Comparison of ENCODE assay signal across 21 mouse cellular contexts in the genomic region with DNA sequence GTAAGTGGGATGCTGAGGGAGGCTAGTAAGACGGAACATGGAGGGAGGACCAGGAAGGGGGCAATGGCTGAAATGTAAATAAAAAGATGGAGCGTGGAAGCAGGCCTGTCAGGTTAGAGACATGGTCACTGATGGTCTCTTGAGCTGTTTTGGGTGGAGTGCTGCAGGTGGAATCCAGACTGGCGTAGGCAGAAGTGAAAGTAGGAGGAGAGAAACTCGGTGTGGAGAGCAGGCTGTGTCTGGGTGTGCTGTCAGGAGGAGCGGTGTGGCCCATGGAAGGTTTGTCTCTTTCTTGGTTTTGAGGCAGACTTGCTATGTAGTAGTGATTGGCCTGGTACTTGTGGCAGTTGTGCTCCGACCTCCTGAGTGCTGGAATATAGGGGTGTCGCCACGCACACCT. TPM values are rescaled to one million over a fixed set of nuclear protein-coding genes. Genes with fewer than 3 reads are reported as not detected.
DNase-seq lines count a peak whose midpoint lies in the region; ATAC-seq and TF ChIP-seq lines count a peak whose summit lies in the region.
"Had no signal": no experiment of that assay in that cellular context is flagged by ENCODE, and none has a peak within 500 bp of the region (broad histone marks: within the 10 kb centered on the region; RNA-seq: fewer than 3 reads in every experiment).

No protein-coding gene starts in this region.

- no peak for TF ChIP-seq POLR2A in CH12.LX (IDR thresholded peaks at IDR 0.05; ENCODE audit: low read depth, low read length)

- no peak for DNase-seq in left cerebral cortex, adult 2 months (ENCODE audit: extremely low spot score in 1 of 2, low spot score in 2 of 2)
- no peak for DNase-seq in left cerebral cortex, adult 8-10 months (ENCODE audit: low spot score in 2 of 2)
- peak; percentile 29 for DNase-seq in CH12.LX (ENCODE audit: extremely low read depth)
- no peak for DNase-seq in thymus, postnatal 36 days
- DNase-seq in ovary, postnatal 36 days (ENCODE audit: low spot score), result no peak
- DNase-seq: adrenal gland, postnatal 10 days; B cell, adult 2 months; cerebellum, adult 11-12 months; cerebellum, adult 9-10 months; cerebellum, postnatal 25 days; gastrocnemius, adult 2 months; gastrocnemius, postnatal 25 days; heart, postnatal 14 days had no signal

- peak; percentile 69 for ATAC-seq in granulocyte monocyte progenitor cell, adult 5-6 weeks (replicated peaks; ENCODE audit: poor library complexity, severe bottlenecking)
- ATAC-seq: CD4-positive, CD25-positive, alpha-beta regulatory T cell, adult 4 months; forebrain, embryonic 15.5 days; hindbrain, postnatal 0 days had no signal

- peak; percentile 51; the same call in 1 of the 2 replicates for TF ChIP-seq EP300 in CH12.LX (IDR thresholded peaks at IDR 0.05; ENCODE audit: low read length)

- TF ChIP-seq CTCF in left cerebral cortex, adult 2 months (IDR thresholded peaks at IDR 0.05), result no peak
- no peak for TF ChIP-seq CTCF in CH12.LX (conservative IDR thresholded peaks at IDR 0.05 in 1 of 2, IDR thresholded peaks at IDR 0.05 in 1 of 2; ENCODE audit: low read depth in 2 of 2, low read length in 2 of 2)

- dilution Hi-C loops in CH12.LX (cut with MboI; ENCODE audit: extremely low pct_ligation_motif_present, extremely low pct_unique_long_range_greater_than_20kb, low sequenced_read_pairs), result no loop called here

- no peaks in the 10 kb centered on the region for H3K27me3 ChIP-seq in CH12.LX (replicated peaks)
- H3K27me3 ChIP-seq: embryonic facial prominence, embryonic 12.5 days; forebrain, embryonic 15.5 days; heart, embryonic 15.5 days; hindbrain, embryonic 13.5 days had no signal

- intact Hi-C loops in left cerebral cortex, adult 2 months (cut with DNase I), result no loop called here

- peaks cover 0 to 22% of the 10 kb centered on the region in 2 experiments for H3K36me3 ChIP-seq in CH12.LX (replicated peaks in 1 of 2; ENCODE audit: control insufficient read depth in 1 of 2, insufficient read depth in 1 of 2, low read length in 1 of 2)
- H3K36me3 ChIP-seq: embryonic facial prominence, embryonic 12.5 days; forebrain, embryonic 15.5 days; heart, embryonic 15.5 days; hindbrain, embryonic 13.5 days had no signal

- no peaks in the 10 kb centered on the region for H3K9me3 ChIP-seq in CH12.LX (replicated peaks; ENCODE audit: low read length)
- H3K9me3 ChIP-seq: embryonic facial prominence, embryonic 12.5 days; forebrain, embryonic 15.5 days; heart, embryonic 10.5 days; heart, embryonic 15.5 days; hindbrain, embryonic 13.5 days had no signal

- peak overlapping the region; percentile 36 for H3K27ac ChIP-seq in left cerebral cortex, adult 2 months
- H3K27ac ChIP-seq in CH12.LX (ENCODE audit: insufficient read depth, low read depth), result no peak overlapping the region
- H3K27ac ChIP-seq: embryonic facial prominence, embryonic 12.5 days; forebrain, embryonic 15.5 days; gastrocnemius, adult 2 months; heart, embryonic 15.5 days; hindbrain, embryonic 13.5 days; hindbrain, postnatal 0 days had no signal

- H3K4me1 ChIP-seq in CH12.LX (ENCODE audit: control insufficient read depth in 1 of 2, insufficient read depth in 2 of 2), result peaks cover 18 to 49% of the 10 kb centered on the region in 2 experiments
- H3K4me1 ChIP-seq: embryonic facial prominence, embryonic 12.5 days; forebrain, embryonic 15.5 days had no signal

- in situ Hi-C loops in CH12.LX (cut with MboI; ENCODE audit: low pct_ligation_motif_present, low pct_unique_long_range_greater_than_20kb, low sequenced_read_pairs), result no loop called here

- no peaks in the 10 kb centered on the region for H3K79me2 ChIP-seq in CH12.LX (replicated peaks; ENCODE audit: control insufficient read depth, extremely low read depth, insufficient read depth, poor library complexity, severe bottlenecking)

- no peak overlapping the region for H3K4me2 ChIP-seq in CH12.LX (ENCODE audit: insufficient read depth, low read depth, poor library complexity, severe bottlenecking)
- H3K4me2 ChIP-seq: embryonic facial prominence, embryonic 12.5 days; forebrain, embryonic 15.5 days; heart, embryonic 15.5 days; hindbrain, embryonic 13.5 days had no signal

- no peak overlapping the region for H3K9ac ChIP-seq in CH12.LX (ENCODE audit: insufficient read depth, low read depth)
- H3K9ac ChIP-seq: embryonic facial prominence, embryonic 12.5 days; forebrain, embryonic 15.5 days; heart, embryonic 15.5 days; hindbrain, embryonic 13.5 days had no signal

- H3K4me3 ChIP-seq in left cerebral cortex, adult 2 months, result no peak overlapping the region
- H3K4me3 ChIP-seq in CH12.LX (replicated peaks in 1 of 3; ENCODE audit: low read depth in 2 of 3, low read length in 2 of 3, poor library complexity in 1 of 3), result no peak overlapping the region
- H3K4me3 ChIP-seq: embryonic facial prominence, embryonic 12.5 days; forebrain, embryonic 15.5 days; gastrocnemius, adult 2 months; heart, embryonic 10.5 days; heart, embryonic 15.5 days; hindbrain, embryonic 13.5 days had no signal

- TF ChIP-seq RAD21 in CH12.LX (IDR thresholded peaks at IDR 0.05; ENCODE audit: low read depth, low read length), result no peak

TF ChIP-seq in CH12.LX, 34 proteins besides CTCF, POLR2A, EP300 and RAD21:
- no peak for TF ChIP-seq MEF2A (IDR thresholded peaks at IDR 0.05; ENCODE audit: borderline replicate concordance, low read depth, low read length)
- TF ChIP-seq MYC (IDR thresholded peaks at IDR 0.05; ENCODE audit: low read depth, low read length), result no peak
- peak; percentile 73 for TF ChIP-seq IRF4 (IDR thresholded peaks at IDR 0.05; ENCODE audit: low read depth, low read length)
- TF ChIP-seq ELF1 (IDR thresholded peaks at IDR 0.05; ENCODE audit: low read depth, low read length), result no peak

RNA-seq across cellular contexts. Expression of a gene that starts 14.5 kb away (rescaled TPM):
- 10 to 100 TPM; 62.3 to 66.2 TPM for total RNA-seq in left cerebral cortex, adult 2 months (2021)
- 10 to 100 TPM; 60.0 to 78.0 (median 67.7) TPM for total RNA-seq in left cerebral cortex, adult 8-10 months (2022)
- total RNA-seq in CH12.LX (2012; rRNA removed), result 11.2 and 12.5 TPM in 2 replicates
- total RNA-seq in CH12.LX (2014; rRNA removed), result 8.2 and 9.2 TPM in 2 replicates
- 15.3 and 18.7 TPM in 2 replicates for polyA plus RNA-seq in CH12.LX (2012; ENCODE audit: insufficient read length, low read depth)
- total RNA-seq in granulocyte monocyte progenitor cell, adult 5-6 weeks (2014; fragmentation: Nextera tagmentation), result 14.2 and 20.5 TPM in 2 replicates
- 15.3 and 24.7 TPM in 2 replicates for total RNA-seq in granulocyte monocyte progenitor cell, adult 5-6 weeks (2017)

RNA-seq across cellular contexts. Expression of a gene that starts 27.5 kb away (rescaled TPM):
- total RNA-seq in left cerebral cortex, adult 2 months (2021), result 1 to 10 TPM; 5.3 to 6.4 TPM
- total RNA-seq in left cerebral cortex, adult 8-10 months (2022), result 1 to 10 TPM; 4.4 to 8.1 (median 6.1) TPM
- total RNA-seq in CH12.LX (2012; rRNA removed), result 6.0 and 7.1 TPM in 2 replicates
- total RNA-seq in CH12.LX (2014; rRNA removed), result 7.0 and 8.8 TPM in 2 replicates
- 7.8 and 9.1 TPM in 2 replicates for polyA plus RNA-seq in CH12.LX (2012; ENCODE audit: insufficient read length, low read depth)
- 2.1 and 4.5 TPM in 2 replicates for total RNA-seq in granulocyte monocyte progenitor cell, adult 5-6 weeks (2014; fragmentation: Nextera tagmentation)
- 2.2 and 5.3 TPM in 2 replicates for total RNA-seq in granulocyte monocyte progenitor cell, adult 5-6 weeks (2017)
